Mouse (Mus musculus) ES-E14 (cell line): ENCODE data around the gene Evi2. TPM values are rescaled to one million over a fixed set of nuclear protein-coding genes. Genes with fewer than 3 reads are reported as not detected.

Experiments
- DNase-seq: peaks from one replicate; pipeline ENCODE4 v3.0.0-alpha.2; 2013; ENCODE audit warnings: low read depth, low spot score
- H3K27ac ChIP-seq: 2 replicates; pipeline ENCODE4 v1.5.1; 2012; ENCODE audit warnings: low read depth, mild to moderate bottlenecking, low read length, moderate library complexity, mixed read lengths; ENCODE audit not compliant: poor library complexity, insufficient read depth, severe bottlenecking
- H3K36me3 ChIP-seq: 2 replicates; pipeline ENCODE4 v1.6.1; 2012; ENCODE audit warnings: mild to moderate bottlenecking, low read length, moderate library complexity, mixed read lengths; ENCODE audit not compliant: control insufficient read depth, poor library complexity, insufficient read depth, severe bottlenecking
- H3K4me1 ChIP-seq, 2 experiments: fragments of 150-350 bp in 1 of 2; sonication (generic) in 1 of 2; 2 replicates each; pipeline ENCODE4 v1.6.1; 2012; ENCODE audit warnings: low read length in 2 of 2, mild to moderate bottlenecking in 1 of 2, mixed read lengths in 1 of 2; ENCODE audit not compliant: control insufficient read depth in 2 of 2, insufficient read depth in 2 of 2, poor library complexity in 1 of 2
- H3K4me3 ChIP-seq, 2 experiments: fragments of 150-350 bp in 1 of 2; sonication (generic) in 1 of 2; 2 replicates each; pipeline ENCODE4 v1.5.1; 2012; ENCODE audit warnings: low read length in 2 of 2, low read depth in 1 of 2, mild to moderate bottlenecking in 1 of 2, mixed read lengths in 1 of 2; ENCODE audit not compliant: insufficient read depth in 1 of 2, poor library complexity in 1 of 2, severe bottlenecking in 1 of 2
- H3K9ac ChIP-seq: 2 replicates; pipeline ENCODE4 v1.6.1; 2012; ENCODE audit warnings: low read depth, mild to moderate bottlenecking, low read length, mixed read lengths; ENCODE audit not compliant: poor library complexity, insufficient read depth, severe bottlenecking
- H3K9me3 ChIP-seq: fragments of 150-350 bp; sonication (generic); 2 replicates; pipeline ENCODE4 v1.6.1; 2012; ENCODE audit warnings: low read depth, mild to moderate bottlenecking, low read length; ENCODE audit not compliant: control insufficient read depth, insufficient read depth
- CHD2 ChIP-seq: IDR thresholded peaks from 2 replicates; pipeline ENCODE4 v1.6.1; 2014; ENCODE audit warnings: mild to moderate bottlenecking, low read depth, low read length, inconsistent platforms
- HCFC1 ChIP-seq: IDR thresholded peaks from 2 replicates; pipeline ENCODE4 v1.6.1; 2012; ENCODE audit warnings: low read length, inconsistent platforms, borderline replicate concordance; ENCODE audit not compliant: insufficient read depth
- MAFK ChIP-seq: IDR thresholded peaks from 2 replicates; pipeline ENCODE4 v1.6.1; 2014; ENCODE audit warnings: mild to moderate bottlenecking, low read depth, low read length, inconsistent platforms; ENCODE audit not compliant: insufficient read depth
- ZC3H11A ChIP-seq: IDR thresholded peaks from 2 replicates; pipeline ENCODE4 v1.6.1; 2012; ENCODE audit warnings: low read depth, mild to moderate bottlenecking, inconsistent platforms, low read length, borderline replicate concordance
- ZNF384 ChIP-seq: IDR thresholded peaks from 2 replicates; pipeline ENCODE4 v1.6.1; 2012; ENCODE audit warnings: low read depth, low read length, inconsistent platforms
- in situ Hi-C, 2 experiments: fragments of 600-800 bp; cut with MboI; formaldehyde crosslinking; loops; one replicate each; pipeline ENCODE4 v1.15.1; 2025; ENCODE audit warnings: low sequenced_read_pairs in 2 of 2, inconsistent platforms in 1 of 2; ENCODE audit not compliant: unreplicated experiment in 2 of 2
- total RNA-seq: library from RNA; depleted of rRNA; stranded (reverse); fragments of 300-350 nt; gene quantifications from 2 replicates; pipeline ENCODE4 v1.2.3, GENCODE M21; 2012

The Evi2 gene
- total RNA-seq, 1 experiment: 0.13 TPM

DNA sequence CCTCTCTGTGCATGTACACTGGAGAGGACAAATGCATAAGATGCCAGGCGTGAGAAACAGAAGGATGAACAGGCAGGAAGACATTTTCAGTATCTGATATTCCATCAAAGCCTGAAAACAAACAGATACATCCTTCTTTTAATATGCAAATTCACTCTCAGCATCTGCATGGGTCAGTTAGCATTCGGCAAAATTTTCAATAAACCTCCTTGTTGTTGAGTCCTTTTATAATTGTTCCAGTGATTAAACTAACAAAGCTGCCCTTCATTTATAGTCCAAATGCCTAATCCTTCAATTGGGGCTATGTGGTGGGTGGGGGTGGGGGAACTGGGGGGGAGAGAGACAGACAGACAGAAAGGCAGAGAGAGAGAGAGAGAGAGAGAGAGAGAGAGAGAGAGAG, 27.5 kb downstream of the Evi2 start:
- no peak overlapping the region for H3K27ac ChIP-seq
- H3K9me3 ChIP-seq: no peaks in the 10 kb centered on the region
- in situ Hi-C loops: no loop called here
- no peaks in the 10 kb centered on the region for H3K4me1 ChIP-seq
- H3K36me3 ChIP-seq: no peaks in the 10 kb centered on the region
- TF ChIP-seq MAFK: no peak
- TF ChIP-seq ZNF384: no peak
- no peak for TF ChIP-seq ZC3H11A
- no peak overlapping the region for H3K4me3 ChIP-seq
- no peak for DNase-seq
- no peak overlapping the region for H3K9ac ChIP-seq

DNA sequence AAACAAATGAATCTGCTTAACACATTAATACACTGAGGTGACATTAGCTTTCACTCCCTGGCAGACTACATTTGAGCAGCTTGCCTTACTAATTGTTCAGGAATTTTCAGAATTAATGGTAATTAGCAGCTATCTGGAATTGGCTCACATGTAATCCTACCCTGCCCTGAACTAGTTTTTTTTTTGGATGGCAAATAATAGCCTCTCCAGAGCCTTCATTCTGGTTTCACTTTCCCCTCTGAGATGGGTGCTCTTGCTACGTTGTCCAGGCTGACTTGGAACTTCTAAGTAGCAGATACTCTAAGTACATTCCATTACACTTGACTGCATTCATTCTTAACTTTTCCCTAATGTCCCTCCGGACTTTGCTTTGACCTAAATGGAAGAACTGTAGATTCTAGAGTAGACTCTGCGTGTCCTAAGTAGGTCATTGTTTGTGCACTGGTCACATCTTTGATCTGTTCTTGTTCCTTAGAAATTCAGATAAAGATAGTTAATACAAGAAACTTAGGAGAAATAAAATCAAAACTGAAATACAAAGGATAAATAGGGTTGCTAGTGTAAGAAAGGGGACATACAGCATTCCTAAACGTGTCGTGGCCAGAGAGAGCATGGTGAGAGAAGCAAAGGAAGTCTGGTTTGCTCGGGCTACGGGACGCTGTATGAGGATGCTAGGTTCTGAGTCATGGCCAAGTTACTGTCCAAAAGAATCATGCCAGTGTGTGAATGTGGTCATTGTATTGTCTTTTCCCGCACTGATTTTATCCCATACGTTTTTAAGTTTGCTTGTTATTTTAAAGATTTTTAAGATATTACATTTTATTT, 35.2 kb downstream of the Evi2 start:
- Histone ChIP-seq H3K36me3 (no peaks in the 10 kb centered on the region), H3K9ac (no peak overlapping the region), H3K27ac (no peak overlapping the region), H3K4me3 (no peak overlapping the region), H3K4me1 (no peaks in the 10 kb centered on the region), H3K9me3 (no peaks in the 10 kb centered on the region)
- in situ Hi-C loops: no loop called here
- no peak for DNase-seq
- TF ChIP-seq ZNF384: no peak
- no peak for TF ChIP-seq HCFC1
- no peak for TF ChIP-seq CHD2
- TF ChIP-seq MAFK: no peak
- TF ChIP-seq ZC3H11A: no peak

DNA sequence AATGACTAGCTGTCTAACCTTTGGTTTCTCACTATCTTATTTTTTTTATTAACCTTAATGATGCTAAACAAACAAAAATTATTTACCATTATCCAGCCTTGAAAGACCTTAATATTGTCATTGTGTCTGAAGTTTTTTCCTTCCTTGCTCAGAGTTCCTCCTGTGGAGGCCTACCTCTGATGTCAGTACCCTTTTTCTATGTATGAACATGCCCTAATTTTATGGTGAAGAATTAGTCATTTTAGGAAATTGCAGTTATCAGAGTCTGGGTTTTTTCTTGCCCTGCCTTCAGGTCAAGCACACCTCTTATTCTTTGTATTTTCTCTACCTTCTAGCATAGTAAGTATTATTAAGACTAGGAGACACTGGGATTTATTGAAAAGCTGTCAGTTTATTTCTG, 45.7 kb downstream of the Evi2 start:
- no peaks in the 10 kb centered on the region; the same call in 1 of the 2 replicates for H3K36me3 ChIP-seq
- in situ Hi-C loops: no loop called here

DNA sequence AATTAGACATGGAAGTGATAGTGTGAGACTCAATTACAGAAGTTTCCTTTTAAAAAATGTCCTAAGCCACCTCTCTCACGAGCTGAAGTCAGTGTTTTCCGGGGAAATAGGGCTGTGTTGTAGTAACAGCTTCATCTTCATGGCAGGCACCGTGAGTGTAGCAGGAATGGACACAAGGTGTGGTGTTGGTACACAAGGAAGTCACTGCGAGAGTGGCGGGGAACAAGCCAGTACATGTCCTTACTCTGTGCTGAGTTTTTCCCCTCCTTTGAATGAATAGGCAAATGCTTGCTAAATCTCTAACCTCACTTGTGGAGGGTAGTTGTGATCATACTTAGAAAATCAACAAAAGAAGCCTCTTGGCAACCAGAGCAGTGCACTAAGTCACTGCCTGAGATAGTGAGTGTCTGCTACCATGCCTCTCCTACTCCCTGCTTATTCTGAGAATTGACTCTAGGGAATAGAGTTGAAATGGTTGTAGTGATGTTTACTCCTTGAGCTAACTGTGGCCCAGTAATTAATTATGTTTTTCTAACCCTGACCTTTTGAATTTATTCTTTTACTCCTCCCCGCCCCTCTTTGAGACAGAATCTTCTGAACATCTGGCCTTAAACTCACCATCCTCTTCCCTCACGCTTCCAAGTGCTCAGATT, 46.4 kb downstream of the Evi2 start:
- in situ Hi-C loops: no loop called here
- no peaks in the 10 kb centered on the region; the same call in 1 of the 2 replicates for H3K36me3 ChIP-seq
- H3K27ac ChIP-seq: no peak overlapping the region
- H3K9me3 ChIP-seq: no peaks in the 10 kb centered on the region
- no peak for TF ChIP-seq ZNF384
- peak; percentile 7 for DNase-seq
- peaks cover 0 to 2% of the 10 kb centered on the region in 2 experiments; a peak in 2 of 4 replicates for H3K4me1 ChIP-seq
- H3K4me3 ChIP-seq: no peak overlapping the region
- H3K9ac ChIP-seq: no peak overlapping the region

More for the DNA sequence above, 45.7 kb downstream of the Evi2 start:
- no peak for DNase-seq
- Histone ChIP-seq H3K9me3 (no peaks in the 10 kb centered on the region), H3K4me1 (peaks cover 0 to 2% of the 10 kb centered on the region in 2 experiments; a peak in 2 of 4 replicates), H3K9ac (no peak overlapping the region), H3K4me3 (no peak overlapping the region), H3K27ac (no peak overlapping the region)
- TF ChIP-seq ZC3H11A (no peak), ZNF384 (no peak), MAFK (no peak), CHD2 (no peak), HCFC1 (no peak)

DNA sequence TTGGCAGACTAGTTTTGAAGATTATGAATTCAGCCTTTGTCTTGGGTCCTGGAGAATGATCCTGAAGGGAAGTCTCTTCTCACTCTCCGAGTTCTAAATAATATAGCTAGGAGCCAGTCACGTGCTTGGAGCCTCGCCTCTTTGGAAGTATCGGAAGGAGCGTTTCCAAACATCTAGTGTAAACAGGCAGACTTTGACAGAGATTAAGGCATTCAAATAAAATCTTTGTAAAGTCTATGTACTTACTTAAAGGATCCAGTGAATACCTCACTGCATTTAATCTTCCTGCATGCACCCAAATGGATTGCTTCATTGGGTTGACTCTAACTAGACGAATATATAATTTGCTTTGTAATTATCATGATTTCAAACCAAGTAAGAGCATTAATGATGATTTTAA, 47.0 kb downstream of the Evi2 start:
- TF ChIP-seq ZC3H11A (no peak), MAFK (no peak), ZNF384 (no peak), CHD2 (no peak), HCFC1 (no peak)
- Histone ChIP-seq H3K9ac (no peak overlapping the region), H3K4me3 (no peak overlapping the region), H3K9me3 (no peaks in the 10 kb centered on the region), H3K4me1 (peaks cover 0 to 2% of the 10 kb centered on the region in 2 experiments; a peak in 2 of 4 replicates), H3K36me3 (no peaks in the 10 kb centered on the region; the same call in 1 of the 2 replicates), H3K27ac (no peak overlapping the region)
- DNase-seq: no peak
- in situ Hi-C loops: no loop called here
